Mouse (Mus musculus) natural killer cell, adult 2 months (primary cell): ENCODE measurements at regions not wholly inside any gene's neighbourhood (a gene's known extent, or its start where the extent isn't known, plus 50 kb on each side); places are given as distances from the start of the nearest gene placed in this dataset.

Experiments
- DNase-seq, 2 experiments: peaks; one replicate each; pipeline ENCODE4 v3.0.0; 2022; ENCODE audit warnings: low spot score in 2 of 2

GRCm38 (mm10) chr1:98192671-98193070 lies 97.2 kb upstream of the Pam start:
- no peak for DNase-seq

GRCm38 (mm10) chr1:98192044-98192484 lies 96.6 kb upstream of the Pam start:
- DNase-seq, result no peak

GRCm38 (mm10) chr1:98191331-98191730 lies 95.9 kb upstream of the Pam start:
- DNase-seq, result no peak

- DNase-seq, result no peak
Observed at GRCm38 (mm10) chr1:98190741-98191140, 95.3 kb upstream of the Pam start.

GRCm38 (mm10) chr1:98189991-98190471 lies 94.6 kb upstream of the Pam start:
- DNase-seq, result no peak

- no peak for DNase-seq
Observed at GRCm38 (mm10) chr1:98180372-98180771, 84.9 kb upstream of the Pam start.

GRCm38 (mm10) chr1:98179030-98179429 lies 83.6 kb upstream of the Pam start:
- DNase-seq, result peak; percentile 11 to 17

- DNase-seq, result no peak
Observed at GRCm38 (mm10) chr1:98174811-98175132, 79.3 kb upstream of the Pam start.

GRCm38 (mm10) chr1:98173907-98174810 lies 78.7 kb upstream of the Pam start:
- DNase-seq, result no peak

GRCm38 (mm10) chr1:98173431-98173830 lies 78.0 kb upstream of the Pam start:
- DNase-seq, result no peak

- DNase-seq, result no peak
Observed at GRCm38 (mm10) chr1:98171291-98171690, 75.8 kb upstream of the Pam start.

GRCm38 (mm10) chr1:98169352-98169751 lies 73.9 kb upstream of the Pam start:
- DNase-seq, result no peak

GRCm38 (mm10) chr1:98167800-98168199 lies 72.4 kb upstream of the Pam start:
- no peak for DNase-seq

GRCm38 (mm10) chr1:98162639-98162927 lies 67.1 kb upstream of the Pam start:
- no peak for DNase-seq

GRCm38 (mm10) chr1:98161882-98162638 lies 66.6 kb upstream of the Pam start:
- no peak for DNase-seq

GRCm38 (mm10) chr1:98158969-98159368 lies 63.5 kb upstream of the Pam start:
- no peak for DNase-seq

- DNase-seq, result no peak
Observed at GRCm38 (mm10) chr1:98147361-98147760, 51.9 kb upstream of the Pam start.
